Mouse (Mus musculus) embryonic facial prominence, embryonic 10.5 days (tissue): ENCODE measurements around the gene Meis3. TPM values are rescaled to one million over a fixed set of nuclear protein-coding genes. Genes with fewer than 3 reads are reported as not detected.

ENCODE experiments used
- DNase-seq: peaks from one replicate; pipeline ENCODE4 v3.0.0-alpha.2; 2017; ENCODE audit warnings: low spot score
- H3K27ac ChIP-seq: fragments of 300-500 bp; sonication (generic); replicated peaks from 2 replicates; pipeline ENCODE4 v1.5.1; 2016; ENCODE audit warnings: mild to moderate bottlenecking
- H3K27me3 ChIP-seq: fragments of 300-500 bp; sonication (generic); replicated peaks from 2 replicates; pipeline ENCODE4 v1.6.1; 2016; ENCODE audit warnings: low read depth, mild to moderate bottlenecking; ENCODE audit not compliant: poor library complexity, severe bottlenecking
- H3K36me3 ChIP-seq: fragments of 300-500 bp; sonication (generic); replicated peaks from 2 replicates; pipeline ENCODE4 v1.6.1; 2016; ENCODE audit warnings: mild to moderate bottlenecking, moderate library complexity
- H3K4me1 ChIP-seq: fragments of 300-500 bp; sonication (generic); 2 replicates; pipeline ENCODE4 v1.6.1; 2016
- H3K4me3 ChIP-seq: fragments of 300-500 bp; sonication (generic); 2 replicates; pipeline ENCODE4 v1.5.1; 2016; ENCODE audit warnings: mild to moderate bottlenecking, moderate library complexity
- H3K9me3 ChIP-seq: fragments of 300-500 bp; sonication (generic); 2 replicates; pipeline ENCODE4 v1.6.1; 2016; ENCODE audit warnings: mild to moderate bottlenecking
- WGBS: fragments of 180-500 bp; shearing (Covaris S2); methylation state at CpG from one replicate; pipeline ENCODE4 v1.1.7; 2016; 5-methylcytosine and 5-hydroxymethylcytosine counted together
- polyA plus RNA-seq: library from polyadenylated mRNA; unstranded; fragments of >200 nt; fragmentation: Nextera tagmentation; extraction: Ambion mirVana; gene quantifications from 2 replicates; pipeline ENCODE4 v1.2.1, GENCODE M21; 2016

Gene Meis3
- polyA plus RNA-seq, 1 experiment from 2014 or later = 55.5 TPM

DNA sequence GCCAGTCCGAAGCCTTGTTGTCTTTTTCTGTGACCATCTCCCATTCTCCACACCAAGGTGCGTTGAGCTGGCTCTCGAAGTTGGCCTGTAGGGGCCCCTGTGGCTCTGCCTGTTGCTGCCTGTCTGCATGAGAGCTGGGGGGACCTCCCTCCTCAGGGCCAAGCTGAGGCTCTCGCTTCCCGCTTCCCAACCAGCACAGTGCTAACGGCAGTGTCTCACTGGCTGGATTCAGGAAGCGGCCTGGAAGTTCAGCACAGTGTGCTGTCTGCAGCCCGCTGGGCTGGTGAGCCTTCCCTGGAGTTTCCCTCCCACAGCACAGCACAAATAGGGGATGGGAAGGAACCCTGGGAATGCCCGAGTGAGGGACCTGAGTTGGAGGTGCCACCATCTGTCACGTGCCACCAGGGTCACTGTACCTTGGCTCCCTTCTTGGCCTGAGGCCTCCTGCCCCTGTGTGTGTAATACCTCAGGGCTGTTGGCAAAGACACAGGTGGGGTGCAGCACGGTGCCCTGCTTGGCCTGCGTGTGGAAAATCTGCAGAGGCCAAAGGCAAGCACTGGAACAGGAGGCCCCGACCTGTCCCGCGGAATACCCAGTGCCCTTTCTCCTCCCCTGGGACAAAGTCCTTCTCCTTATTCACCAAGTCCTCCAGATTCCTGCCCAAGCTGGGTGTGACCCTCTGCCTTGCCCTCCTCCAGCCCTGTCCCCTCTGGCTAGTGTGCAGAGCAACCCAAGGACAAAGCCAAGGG, 28.0 kb downstream of the Meis3 start:
- Histone ChIP-seq H3K36me3 (peaks cover 100% of the 10 kb centered on the region), H3K4me3 (no peak overlapping the region), H3K9me3 (no peaks in the 10 kb centered on the region), H3K4me1 (no peaks in the 10 kb centered on the region), H3K27ac (no peak overlapping the region), H3K27me3 (no peaks in the 10 kb centered on the region)
- no peak for DNase-seq
- WGBS = 86% methylated on average over 15 of the region's 15 CpGs

DNA sequence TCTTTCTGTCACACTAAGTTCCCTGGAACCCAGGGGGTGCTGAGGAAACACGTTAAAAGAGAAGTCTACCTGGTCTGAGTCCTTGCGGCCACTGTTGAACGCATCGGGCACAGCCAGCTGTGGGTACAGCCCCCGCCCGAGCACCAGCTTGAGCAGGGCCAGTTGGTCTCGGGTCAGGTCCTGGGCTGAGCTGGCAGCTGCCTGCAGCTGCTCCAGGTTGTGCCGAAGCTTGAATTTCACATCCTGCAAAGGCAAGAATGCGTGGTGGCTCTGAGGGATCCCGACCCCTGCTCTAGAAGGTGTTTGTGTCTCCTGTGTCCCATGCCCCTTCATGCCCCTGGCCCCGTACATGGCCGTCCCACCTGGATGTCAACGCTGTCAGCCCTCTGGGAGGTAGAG, 28.6 kb downstream of the Meis3 start:
- peaks cover 100% of the 10 kb centered on the region for H3K36me3 ChIP-seq
- 91% methylated on average over 13 of the region's 13 CpGs for WGBS
- H3K27ac ChIP-seq = no peak overlapping the region
- H3K4me1 ChIP-seq = no peaks in the 10 kb centered on the region
- no peaks in the 10 kb centered on the region for H3K27me3 ChIP-seq
- H3K4me3 ChIP-seq = no peak overlapping the region
- H3K9me3 ChIP-seq = no peaks in the 10 kb centered on the region
- DNase-seq = no peak

DNA sequence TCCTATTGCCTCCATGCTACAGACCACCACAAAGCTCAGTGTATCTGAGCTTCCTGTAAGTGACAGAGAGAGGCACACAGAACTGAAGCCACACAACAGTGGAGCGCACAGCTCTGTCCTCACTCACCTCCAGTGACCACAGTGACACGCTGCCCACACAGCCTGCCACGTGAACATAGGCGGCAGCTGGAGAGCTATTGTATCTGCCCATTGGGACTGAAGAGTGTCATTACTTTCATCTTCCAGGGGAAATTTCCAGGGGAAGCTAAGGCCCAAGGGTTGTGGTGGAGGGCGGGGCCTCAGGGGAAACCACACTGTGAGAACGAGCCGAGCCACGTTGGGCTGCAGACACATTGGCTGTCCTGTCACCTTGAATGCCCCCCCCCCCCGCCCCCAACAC, 29.9 kb downstream of the Meis3 start:
- DNase-seq = no peak
- Histone ChIP-seq H3K27ac (no peak overlapping the region), H3K36me3 (peaks cover 100% of the 10 kb centered on the region), H3K4me1 (no peaks in the 10 kb centered on the region), H3K9me3 (no peaks in the 10 kb centered on the region), H3K27me3 (no peaks in the 10 kb centered on the region), H3K4me3 (no peak overlapping the region)
- WGBS = 82% methylated on average over 9 of the region's 9 CpGs

DNA sequence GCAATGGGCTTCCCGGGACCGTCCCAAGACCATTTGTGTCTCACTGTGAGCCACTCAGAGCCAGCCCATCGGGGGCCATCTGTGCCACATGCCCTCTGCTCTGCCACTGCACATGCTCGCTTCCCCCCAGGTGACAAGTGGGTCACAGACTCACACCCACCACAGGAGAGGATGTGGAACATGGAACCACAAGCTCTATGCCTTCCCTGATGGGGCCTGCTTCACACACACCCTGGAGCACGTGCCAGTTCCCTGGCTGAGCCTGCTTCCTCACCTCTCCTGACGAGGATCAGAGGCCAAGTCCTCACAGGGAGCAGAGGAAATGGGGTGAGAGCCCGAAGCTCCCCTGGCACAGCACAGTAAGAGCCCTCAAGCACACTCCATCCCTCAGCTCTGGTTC, 32.2 kb downstream of the Meis3 start:
- peaks cover 99% of the 10 kb centered on the region for H3K36me3 ChIP-seq
- H3K27me3 ChIP-seq = no peaks in the 10 kb centered on the region
- no peak for DNase-seq
- no peaks in the 10 kb centered on the region for H3K9me3 ChIP-seq
- H3K27ac ChIP-seq = no peak overlapping the region
- no peak overlapping the region for H3K4me3 ChIP-seq
- 84% methylated on average over 7 of the region's 7 CpGs for WGBS
- no peaks in the 10 kb centered on the region for H3K4me1 ChIP-seq

DNA sequence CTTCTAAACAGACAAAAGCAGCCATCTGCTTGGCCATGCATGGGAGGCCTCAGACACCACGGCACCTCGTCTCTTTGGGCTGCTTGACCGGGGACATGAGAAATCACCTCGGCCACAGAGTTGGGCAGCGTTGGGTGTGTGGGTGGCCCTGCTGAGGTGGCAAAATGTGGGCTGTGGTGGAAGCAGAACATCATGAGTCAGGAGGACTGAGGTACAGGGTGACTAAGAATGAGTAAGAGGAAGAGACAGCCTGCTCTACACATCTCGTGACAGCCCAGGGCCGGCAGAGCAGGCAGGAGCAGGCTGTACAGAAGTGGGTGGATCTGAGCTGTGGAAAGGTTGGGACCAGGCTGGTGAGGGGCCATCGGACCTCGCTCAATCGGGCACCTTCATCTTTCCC, 32.6 kb downstream of the Meis3 start:
- Histone ChIP-seq H3K36me3 (peaks cover 99% of the 10 kb centered on the region), H3K27ac (no peak overlapping the region), H3K27me3 (no peaks in the 10 kb centered on the region), H3K4me3 (no peak overlapping the region), H3K4me1 (no peaks in the 10 kb centered on the region), H3K9me3 (no peaks in the 10 kb centered on the region)
- 91% methylated on average over 10 of the region's 10 CpGs for WGBS
- no peak for DNase-seq

DNA sequence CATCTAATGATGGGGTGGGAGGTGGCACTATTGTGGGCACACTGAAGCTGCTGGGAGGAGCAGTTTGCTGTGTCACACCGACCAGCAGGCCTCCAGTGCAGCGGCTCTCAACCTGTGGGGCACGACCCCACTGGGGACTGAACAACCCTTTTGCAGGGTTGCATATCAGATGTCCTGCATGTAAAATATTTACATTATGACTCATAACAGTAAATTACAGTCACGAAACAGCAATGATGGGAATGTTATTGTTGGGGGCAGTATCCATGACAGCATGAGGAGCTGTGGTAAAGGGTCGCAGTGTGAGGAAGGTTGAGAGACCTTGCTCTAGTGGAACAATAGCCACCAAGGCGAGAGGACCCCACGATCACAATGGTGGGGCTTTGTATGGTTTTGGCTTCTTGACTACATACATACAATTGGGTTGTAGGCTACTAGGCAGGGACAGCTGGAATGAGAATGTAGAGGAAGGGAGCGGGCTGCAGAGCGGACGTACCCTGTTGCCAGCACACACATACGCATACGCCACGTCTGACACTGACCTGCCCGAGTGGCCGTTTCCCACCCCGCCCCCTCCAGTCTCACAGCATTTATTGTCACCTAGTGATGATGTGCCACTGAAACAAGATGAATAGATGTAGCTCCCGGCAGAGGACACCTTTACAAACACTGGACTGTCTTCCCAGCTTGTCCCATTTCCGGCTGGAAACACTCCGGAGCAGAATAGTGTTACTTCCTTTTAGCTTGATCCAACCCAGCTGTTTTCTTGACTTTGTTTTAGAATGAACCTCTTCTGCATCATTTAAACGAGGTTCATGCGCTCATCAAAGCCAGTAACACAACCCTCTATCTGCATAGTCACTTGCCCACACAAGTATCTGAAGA, 34.1 kb downstream of the Meis3 start:
- WGBS = 91% methylated on average over 21 of the region's 21 CpGs
- Histone ChIP-seq H3K4me1 (no peaks in the 10 kb centered on the region), H3K27ac (no peak overlapping the region), H3K27me3 (no peaks in the 10 kb centered on the region), H3K9me3 (no peaks in the 10 kb centered on the region), H3K36me3 (peaks cover 99% of the 10 kb centered on the region), H3K4me3 (no peak overlapping the region)
- DNase-seq = no peak

DNA sequence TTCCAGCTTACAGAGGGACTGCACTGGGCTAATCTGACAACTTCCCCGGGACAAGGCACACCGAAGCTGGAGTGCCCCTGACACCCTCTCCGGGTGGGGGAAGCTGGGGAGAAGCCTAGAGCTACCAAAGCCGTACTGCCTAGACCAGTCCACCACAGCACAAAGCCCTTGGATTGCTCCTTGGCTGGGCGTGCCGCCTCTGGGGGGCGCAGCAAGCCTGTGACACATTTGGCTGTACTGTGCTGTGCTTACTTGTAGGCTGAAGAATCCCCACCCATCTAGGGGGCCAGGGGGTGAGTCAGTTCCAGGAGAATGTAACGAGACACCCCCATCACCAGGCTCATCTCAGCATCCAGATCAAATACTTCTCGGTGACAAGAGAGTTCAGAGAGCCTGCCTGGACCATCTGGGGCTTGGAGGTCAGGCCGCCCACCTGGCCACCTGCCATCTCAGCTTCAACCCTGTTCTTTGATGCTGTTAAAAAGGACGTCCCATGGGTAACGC, 36.0 kb downstream of the Meis3 start:
- Histone ChIP-seq H3K4me3 (no peak overlapping the region), H3K4me1 (no peaks in the 10 kb centered on the region), H3K36me3 (peaks cover 99% of the 10 kb centered on the region), H3K9me3 (no peaks in the 10 kb centered on the region), H3K27me3 (no peaks in the 10 kb centered on the region), H3K27ac (no peak overlapping the region)
- DNase-seq = peak; percentile 49
- 76% methylated on average over 12 of the region's 12 CpGs for WGBS

DNA sequence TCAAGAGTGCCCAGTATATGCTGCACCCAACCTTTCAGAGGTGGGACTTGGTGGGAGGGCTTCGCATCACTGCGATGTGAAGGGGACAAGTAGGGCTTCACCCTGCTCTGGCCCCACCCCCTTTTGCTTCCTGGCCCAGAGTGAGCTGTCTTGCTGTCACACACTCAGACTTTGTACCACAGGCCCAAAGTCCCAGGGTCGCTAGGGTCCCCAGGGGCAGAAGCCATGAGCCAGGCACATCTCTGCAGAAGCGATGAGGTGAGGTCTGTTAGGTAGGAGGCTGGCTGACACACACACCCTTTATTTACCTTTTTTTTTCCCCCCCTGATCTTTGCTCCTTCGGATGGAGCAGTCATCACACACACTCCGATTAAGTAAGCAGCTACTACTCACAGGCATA, 38.3 kb downstream of the Meis3 start:
- WGBS = 87% methylated on average over 6 of the region's 6 CpGs
- Histone ChIP-seq H3K36me3 (peaks cover 99% of the 10 kb centered on the region), H3K9me3 (no peaks in the 10 kb centered on the region), H3K4me1 (no peaks in the 10 kb centered on the region), H3K27me3 (no peaks in the 10 kb centered on the region), H3K4me3 (no peak overlapping the region), H3K27ac (no peak overlapping the region)
- no peak for DNase-seq

DNA sequence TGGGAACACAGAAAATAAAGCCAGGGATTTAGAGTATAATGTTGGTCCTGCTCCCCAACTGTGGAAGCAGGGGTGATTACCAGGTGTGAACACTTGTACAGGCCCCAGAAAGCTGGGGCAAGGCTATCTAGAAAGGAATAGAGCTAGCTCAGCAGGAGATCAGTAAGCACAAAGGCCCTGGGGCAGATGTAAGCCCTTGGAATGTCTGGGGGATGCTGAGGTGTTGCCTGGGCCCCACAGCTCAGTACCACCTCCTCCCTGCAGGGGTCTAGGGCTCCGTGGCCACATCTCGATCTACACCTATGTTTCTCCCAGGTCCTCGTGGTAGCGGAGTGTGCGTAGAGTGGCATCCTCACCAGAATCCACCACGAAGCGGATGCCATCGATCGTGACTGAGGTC, 39.1 kb downstream of the Meis3 start:
- Histone ChIP-seq H3K27me3 (no peaks in the 10 kb centered on the region), H3K36me3 (peaks cover 97% of the 10 kb centered on the region), H3K4me1 (no peaks in the 10 kb centered on the region), H3K4me3 (no peak overlapping the region), H3K9me3 (no peaks in the 10 kb centered on the region), H3K27ac (no peak overlapping the region)
- WGBS = 92% methylated on average over 9 of the region's 9 CpGs
- no peak for DNase-seq

DNA sequence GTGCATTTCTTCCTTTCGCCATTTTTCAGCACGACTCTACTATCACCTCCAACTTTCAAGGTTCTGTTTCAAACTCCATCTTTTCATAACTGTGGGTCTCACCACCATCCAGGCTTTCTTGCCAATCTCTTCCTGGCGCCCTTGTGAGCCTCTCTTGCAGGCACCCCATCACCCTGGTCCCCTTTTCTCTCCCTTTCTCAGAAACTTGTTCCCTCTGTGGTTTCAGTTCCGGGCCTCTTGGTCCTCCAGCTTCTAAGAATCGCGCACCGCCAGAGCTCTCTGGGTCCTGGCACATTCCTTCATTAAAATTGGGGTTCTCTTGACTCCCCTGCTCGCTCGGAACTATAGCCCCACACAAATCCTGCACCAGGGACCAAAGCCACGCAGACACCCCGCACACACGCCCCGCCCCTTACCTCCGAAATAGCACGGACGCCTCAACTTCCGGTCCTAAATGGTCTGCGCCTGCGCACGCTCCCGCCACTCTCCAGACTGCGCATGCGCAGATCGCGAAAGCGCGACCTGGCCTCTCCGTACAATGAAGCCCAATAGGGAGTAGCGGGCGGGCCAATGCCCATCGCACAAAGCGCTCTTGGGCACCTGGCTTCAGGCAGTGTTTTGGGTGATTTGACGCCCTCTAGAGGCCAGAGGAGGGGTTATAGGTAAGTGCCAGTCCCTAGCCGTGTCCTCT, 46.8 kb downstream of the Meis3 start, which contains the start of gene Dhx34:
TSS of gene Dhx34 (minus strand) at position 456 of the 691 bp plus-strand sequence.
- H3K4me1 ChIP-seq = peaks cover 10% of the 10 kb centered on the region
- peak within 1 kb of the TSS; percentile 92 for H3K27ac ChIP-seq
- no peaks in the 10 kb centered on the region for H3K9me3 ChIP-seq
- H3K36me3 ChIP-seq = peaks cover 20% of the 10 kb centered on the region
- DNase-seq = peak; percentile 97
- no peaks in the 10 kb centered on the region for H3K27me3 ChIP-seq
- 1% methylated on average over 34 of the region's 34 CpGs for WGBS
- H3K4me3 ChIP-seq = peak within 1 kb of the TSS; percentile 70

DNA sequence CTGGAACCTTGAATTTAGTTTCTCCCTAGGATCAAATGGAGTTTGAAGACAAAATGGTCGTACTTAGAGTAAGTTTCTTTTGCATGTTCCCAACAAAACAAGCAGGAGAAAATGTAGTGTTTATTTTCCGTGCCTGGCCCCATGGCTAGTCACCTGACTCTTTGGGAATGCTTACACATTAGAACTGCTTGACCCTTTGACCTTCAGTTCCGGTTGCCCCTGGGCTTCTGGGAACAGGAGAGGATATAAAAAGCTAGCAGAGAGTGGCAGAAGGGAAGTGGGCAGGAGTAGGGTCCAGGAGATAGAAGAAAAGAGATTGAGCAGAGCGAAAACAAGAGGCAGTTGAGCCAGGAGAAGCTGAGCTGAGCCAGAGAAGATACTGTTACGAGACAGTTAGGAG, 55.0 kb downstream of the Meis3 start:
- peak; percentile 74 for DNase-seq
- 0 out of 2 replicates have a peak overlapping the region, but pooled peaks have one; percentile 22 for H3K4me3 ChIP-seq
- WGBS = 20% methylated on average over 5 of the region's 5 CpGs

More for the DNA sequence above, 55.0 kb downstream of the Meis3 start:
- Histone ChIP-seq H3K9me3 (peaks cover 7% of the 10 kb centered on the region), H3K27ac (peak overlapping the region; percentile 12; the same call in 1 of the 2 replicates), H3K36me3 (no peaks in the 10 kb centered on the region), H3K4me1 (peaks cover 31% of the 10 kb centered on the region), H3K27me3 (no peaks in the 10 kb centered on the region)
